Mouse (Mus musculus): ENCODE measurements at regions not wholly inside any gene's neighbourhood (a gene's known extent, or its start where the extent isn't known, plus 50 kb on each side); places are given as distances from the start of the nearest gene placed in this dataset.

- dilution Hi-C loops (cut with MboI; ENCODE audit: extremely low pct_ligation_motif_present, extremely low pct_unique_long_range_greater_than_20kb, low sequenced_read_pairs) = no loop called here
- H3K27ac ChIP-seq (ENCODE audit: insufficient read depth, low read depth) = peak overlapping the region; percentile 19
- TF ChIP-seq SMC3 (IDR thresholded peaks at IDR 0.05; ENCODE audit: low read depth, low read length) = peak; percentile 27
- TF ChIP-seq EP300 (IDR thresholded peaks at IDR 0.05; ENCODE audit: low read length) = peak; percentile 47
- no peak for TF ChIP-seq ZKSCAN1 (IDR thresholded peaks at IDR 0.05; ENCODE audit: borderline replicate concordance, low read depth, low read length)
- TF ChIP-seq ZMIZ1 (IDR thresholded peaks at IDR 0.05; ENCODE audit: low read depth, low read length) = no peak
- TF ChIP-seq ELF1 (IDR thresholded peaks at IDR 0.05; ENCODE audit: low read depth, low read length) = 0 out of 2 replicates have a peak, but pooled peaks have one; percentile 42
- no peak for TF ChIP-seq NELFE (IDR thresholded peaks at IDR 0.05; ENCODE audit: low read depth, low read length)
- 0 out of 2 replicates have a peak, but pooled peaks have one; percentile 56 for TF ChIP-seq KAT2A (IDR thresholded peaks at IDR 0.05; ENCODE audit: insufficient replicate concordance, low read length)
- TF ChIP-seq ETS1 (conservative IDR thresholded peaks at IDR 0.05; ENCODE audit: low read depth, low read length) = peak; percentile 72
- peak; percentile 41; the same call in 1 of the 2 replicates for TF ChIP-seq POLR2A (IDR thresholded peaks at IDR 0.05; ENCODE audit: low read depth, low read length)
- peak; percentile 74 for TF ChIP-seq IRF4 (IDR thresholded peaks at IDR 0.05; ENCODE audit: low read depth, low read length)
- no peak; the same call in 1 of the 2 replicates for TF ChIP-seq RAD21 (IDR thresholded peaks at IDR 0.05; ENCODE audit: low read depth, low read length)
- no peak for TF ChIP-seq TBP (conservative IDR thresholded peaks at IDR 0.05; ENCODE audit: low read depth, low read length)
- peak; percentile 57; the same call in 1 of the 2 replicates for TF ChIP-seq TCF12 (IDR thresholded peaks at IDR 0.05; ENCODE audit: low read depth, low read length)
- TF ChIP-seq MEF2A (IDR thresholded peaks at IDR 0.05; ENCODE audit: borderline replicate concordance, low read depth, low read length) = peak; percentile 68
- TF ChIP-seq NRF1 (IDR thresholded peaks at IDR 0.05; ENCODE audit: low read depth, low read length) = no peak
- TF ChIP-seq ZC3H11A (IDR thresholded peaks at IDR 0.05; ENCODE audit: low read depth, low read length) = no peak
- peak; percentile 85 for TF ChIP-seq CHD2 (IDR thresholded peaks at IDR 0.05; ENCODE audit: low read length)
- TF ChIP-seq BHLHE40 (IDR thresholded peaks at IDR 0.05; ENCODE audit: low read depth, low read length) = peak; percentile 44
- TF ChIP-seq POLR2AphosphoS2 (IDR thresholded peaks at IDR 0.05; ENCODE audit: low read depth, low read length) = no peak
- peak; percentile 62; the same call in 1 of the 2 replicates for TF ChIP-seq SIN3A (IDR thresholded peaks at IDR 0.05; ENCODE audit: low read length)
- no peak overlapping the region for H3K4me3 ChIP-seq (replicated peaks in 1 of 3; ENCODE audit: low read depth in 2 of 3, low read length in 2 of 3, poor library complexity in 1 of 3)
- H3K4me2 ChIP-seq (ENCODE audit: insufficient read depth, low read depth, poor library complexity, severe bottlenecking) = peak overlapping the region; percentile 37
- no peaks in the 10 kb centered on the region for H3K79me2 ChIP-seq (replicated peaks; ENCODE audit: control insufficient read depth, extremely low read depth, insufficient read depth, poor library complexity, severe bottlenecking)
- in situ Hi-C loops (cut with MboI; ENCODE audit: low pct_ligation_motif_present, low pct_unique_long_range_greater_than_20kb, low sequenced_read_pairs) = no loop called here
- no peaks in the 10 kb centered on the region for H3K9me3 ChIP-seq (replicated peaks; ENCODE audit: low read length)
- H3K27me3 ChIP-seq (replicated peaks) = no peaks in the 10 kb centered on the region
- H3K9ac ChIP-seq (ENCODE audit: insufficient read depth, low read depth) = 0 out of 2 replicates have a peak overlapping the region, but pooled peaks have one; percentile 18
- peaks cover 23 to 57% of the 10 kb centered on the region in 2 experiments for H3K4me1 ChIP-seq (ENCODE audit: control insufficient read depth in 1 of 2, insufficient read depth in 2 of 2)
- H3K36me3 ChIP-seq (replicated peaks in 1 of 2; ENCODE audit: control insufficient read depth in 1 of 2, insufficient read depth in 1 of 2, low read length in 1 of 2) = no peaks in the 10 kb centered on the region
- peak; percentile 74 for DNase-seq (ENCODE audit: extremely low read depth)
These were observed 124.8 kb downstream of the Cd24a start for GRCm38 (mm10) chr10:43702895-43703294.
